Mouse (Mus musculus): ENCODE measurements around the gene Soat1.
"Not testable (repeated sequence)": the region's sequence is repeated elsewhere in the genome, so short reads cannot be mapped to it uniquely, and the experiment has no call there.

Gene Soat1

DNA sequence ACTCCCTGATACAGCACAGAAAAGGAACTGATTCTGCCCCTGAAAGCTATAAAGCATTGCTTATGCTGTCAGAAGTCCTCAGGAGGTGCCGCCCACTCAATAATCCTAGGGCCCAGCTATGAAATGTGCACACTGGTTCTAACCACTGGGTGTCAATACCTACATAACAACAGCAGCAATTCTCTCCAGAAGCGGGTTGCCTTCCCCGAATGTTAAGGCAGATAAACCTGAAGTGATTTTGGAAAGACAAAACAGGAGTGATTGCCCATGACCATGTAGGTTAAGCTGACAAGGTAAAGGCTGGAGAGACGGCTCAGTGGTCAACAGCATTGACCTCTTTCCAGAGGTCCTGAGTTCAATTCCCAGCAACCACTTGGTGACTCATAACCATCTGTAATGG is 48.4 kb downstream of the Soat1 start:
- no peak for DNase-seq (ENCODE audit: low spot score in 2 of 2)

DNA sequence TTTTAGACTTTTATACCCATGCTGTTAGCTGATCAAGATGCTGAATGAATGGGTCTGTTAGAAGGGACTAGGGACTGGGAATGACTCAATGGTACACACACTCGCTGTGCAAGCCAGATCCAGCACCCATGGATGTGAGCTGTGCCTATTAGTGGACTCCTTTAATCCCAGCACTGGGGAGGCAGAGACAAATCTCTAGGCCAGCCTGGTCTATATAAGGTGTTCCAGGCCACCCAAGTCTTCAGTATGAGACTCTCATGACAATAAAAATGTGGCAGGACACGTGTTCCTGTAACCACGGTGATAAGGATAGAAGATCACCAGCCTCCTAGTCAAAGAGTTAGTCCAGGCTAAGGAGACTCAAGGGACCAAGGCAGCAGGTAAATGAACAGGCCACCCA is 50.1 kb downstream of the Soat1 start:
- no peak for DNase-seq (ENCODE audit: low spot score in 2 of 2)

DNA sequence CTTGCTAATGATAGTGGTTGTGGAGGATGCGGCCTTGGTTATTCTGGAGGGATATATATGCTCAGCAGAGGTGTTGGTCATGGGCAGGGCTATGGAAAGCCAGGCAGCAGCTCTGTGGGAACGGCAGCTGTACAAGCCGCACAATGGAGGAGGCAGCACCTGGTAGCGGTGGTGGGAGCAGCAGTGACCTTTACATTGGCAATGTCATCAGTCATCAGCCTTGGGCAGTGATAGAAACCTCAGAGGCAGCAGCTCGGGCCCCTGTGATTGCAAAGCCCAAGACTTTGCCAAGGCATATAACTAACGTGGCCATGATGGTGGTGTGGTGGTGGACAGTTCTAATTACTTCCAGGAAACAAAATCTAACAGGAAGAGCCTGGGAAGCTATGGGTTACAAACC is 50.6 kb downstream of the Soat1 start:
- DNase-seq (ENCODE audit: low spot score in 2 of 2), result no peak

DNA sequence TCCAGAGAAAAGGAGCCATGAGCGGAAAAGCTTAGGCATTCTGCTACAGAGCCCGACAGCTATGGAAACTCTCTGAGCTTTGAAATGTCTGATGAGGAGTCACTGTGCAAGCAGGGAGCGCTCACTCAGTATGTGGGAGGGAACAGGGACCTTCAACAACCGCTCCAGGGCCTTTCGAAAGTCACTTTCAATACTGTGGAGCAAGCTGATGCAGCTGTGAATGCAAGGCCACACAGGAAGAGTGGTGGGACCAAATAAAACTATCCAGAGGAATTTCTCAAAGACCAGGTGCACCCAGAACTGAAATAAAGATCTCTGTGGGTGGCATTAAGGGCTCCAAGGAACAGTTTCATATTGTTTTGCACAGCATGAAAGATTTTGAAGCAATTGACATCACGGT is 51.3 kb downstream of the Soat1 start:
- DNase-seq (ENCODE audit: low spot score in 2 of 2), result no peak

DNA sequence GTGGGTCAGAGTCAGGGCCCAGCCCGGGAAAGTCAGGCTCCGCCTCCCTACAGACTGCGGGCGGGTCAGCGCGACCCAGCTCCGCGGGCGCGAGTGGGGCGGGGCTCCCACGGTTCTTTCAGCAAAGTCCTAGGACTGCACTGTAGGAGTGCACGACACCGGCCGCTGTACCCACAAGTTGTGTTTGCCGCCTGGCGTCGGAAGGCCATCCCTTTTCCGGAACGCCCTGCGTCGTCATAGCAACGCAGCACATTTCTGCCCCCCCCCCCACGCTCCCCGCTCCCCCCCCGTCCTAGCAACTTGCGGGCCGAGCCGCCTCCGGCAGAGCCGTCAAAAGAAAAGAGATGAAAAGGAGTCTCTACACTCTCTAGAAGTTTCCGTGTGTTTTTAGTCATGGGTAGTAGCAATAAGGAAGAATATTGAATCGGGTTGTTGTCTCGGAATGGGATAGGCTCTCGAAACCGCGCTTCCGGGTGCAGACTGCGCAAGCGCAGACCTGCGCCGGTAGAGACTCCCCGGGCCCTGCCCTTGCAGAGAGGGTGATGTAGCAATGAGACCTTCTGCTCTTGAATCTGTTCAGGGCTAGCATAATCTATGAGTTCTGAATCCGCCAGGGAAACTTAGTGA is 53.3 kb downstream of the Soat1 start, which contains the start of gene Axdnd1:
TSS of gene Axdnd1 (minus strand) at position 489 of the 627 bp plus-strand sequence.
- peak; percentile 72 to 81 for DNase-seq (ENCODE audit: low spot score in 2 of 2)

DNA sequence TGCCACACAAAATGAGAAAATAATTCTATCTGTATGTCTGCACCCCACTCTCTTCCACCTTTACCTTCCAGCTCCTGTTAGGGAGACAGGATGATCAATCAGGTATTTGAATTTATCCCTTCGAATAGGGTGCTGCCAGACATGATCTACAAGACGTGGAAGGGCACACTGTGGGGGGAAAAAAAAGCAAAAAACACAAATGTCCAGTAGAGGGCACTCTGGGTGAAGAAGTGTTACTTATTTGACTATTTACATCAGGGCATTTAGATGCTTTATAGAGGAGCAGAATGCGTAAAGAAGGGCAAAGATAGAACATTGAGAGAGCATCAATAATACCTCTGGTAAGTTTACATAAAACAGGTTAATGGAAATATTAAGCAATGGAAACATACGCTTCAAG is 56.0 kb downstream of the Soat1 start:
- no peak for DNase-seq (ENCODE audit: low spot score in 2 of 2)

DNA sequence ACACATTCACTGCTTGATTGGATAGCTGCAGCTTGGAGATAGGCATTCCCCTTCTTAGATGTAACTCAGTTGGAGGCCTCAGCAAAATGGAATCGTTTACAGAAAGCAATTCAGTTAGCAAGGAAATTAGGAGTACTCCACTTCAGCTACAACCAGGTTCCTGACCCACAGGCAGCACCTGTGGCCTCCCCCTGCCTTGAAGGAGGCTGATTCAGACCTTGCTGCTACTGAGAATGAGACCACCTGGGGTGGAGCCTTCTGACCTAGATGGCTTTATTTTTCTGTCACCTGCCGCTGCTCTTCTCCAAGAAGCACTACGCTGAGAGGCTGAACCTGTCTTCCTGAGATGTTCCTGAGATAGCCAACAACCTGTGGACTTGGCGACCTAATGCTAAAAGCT is 65.6 kb downstream of the Soat1 start:
- DNase-seq (ENCODE audit: low spot score in 2 of 2), result no peak

DNA sequence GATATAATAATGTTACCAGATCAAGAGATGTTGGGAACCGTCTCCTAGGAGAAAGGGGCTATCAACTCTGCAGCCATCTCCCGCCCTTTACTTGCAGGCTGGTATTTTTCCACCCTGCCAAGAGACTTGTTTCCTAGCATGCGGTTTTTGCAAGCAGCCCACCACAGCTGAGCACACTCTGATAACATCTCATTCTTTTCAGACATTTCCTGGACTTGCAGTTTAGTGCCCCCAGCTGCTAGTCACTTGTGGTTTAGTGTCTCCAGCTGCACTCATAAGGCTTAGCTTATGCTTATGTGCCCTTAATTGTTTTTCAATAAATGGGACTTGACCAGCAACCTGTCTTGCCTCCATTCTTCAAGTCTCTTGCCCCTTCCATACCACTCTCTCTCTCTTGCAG is 66.1 kb downstream of the Soat1 start:
- no peak for DNase-seq (ENCODE audit: low spot score in 2 of 2)

DNA sequence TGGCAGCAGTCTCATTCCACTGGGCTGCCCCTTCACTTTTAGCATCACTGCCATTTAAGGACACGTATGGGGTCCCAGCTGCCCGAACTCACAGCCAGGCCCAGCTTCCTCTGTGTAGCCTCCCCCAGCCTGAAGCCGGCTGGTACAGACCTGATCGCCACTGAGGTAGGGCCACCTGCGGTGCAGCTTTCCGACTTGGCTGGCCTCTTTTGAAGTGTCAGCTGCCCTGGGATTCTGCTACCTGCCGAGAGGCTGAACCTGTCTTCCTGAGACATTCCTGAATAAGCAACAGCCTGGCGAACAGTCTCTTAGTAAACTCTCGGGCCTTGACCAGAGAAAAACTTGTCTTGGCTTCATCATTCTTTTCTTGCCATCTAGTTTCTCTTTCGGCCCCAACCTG is 70.9 kb downstream of the Soat1 start:
- DNase-seq (ENCODE audit: low spot score in 2 of 2), result no peak

DNA sequence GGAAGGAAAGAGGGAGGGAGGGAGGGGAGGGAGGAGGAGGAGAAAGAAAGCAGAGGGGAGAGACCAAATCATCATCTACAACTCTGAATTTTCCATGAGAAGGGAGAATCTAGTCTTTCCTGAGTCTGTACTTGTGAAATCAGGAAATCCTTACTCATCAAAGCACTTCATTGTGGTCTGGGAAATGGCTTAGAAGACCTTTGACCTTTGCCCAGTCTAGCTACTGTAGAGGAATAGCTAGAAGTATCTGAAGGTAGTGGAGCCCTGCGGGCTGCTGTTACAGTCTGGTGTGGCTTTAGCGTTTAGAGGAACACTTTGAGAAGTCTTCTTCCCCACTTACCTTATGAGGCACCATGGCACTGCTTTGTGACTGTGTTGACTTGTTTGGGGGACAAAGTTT is 71.6 kb downstream of the Soat1 start:
- DNase-seq (ENCODE audit: low spot score in 2 of 2), result no peak

DNA sequence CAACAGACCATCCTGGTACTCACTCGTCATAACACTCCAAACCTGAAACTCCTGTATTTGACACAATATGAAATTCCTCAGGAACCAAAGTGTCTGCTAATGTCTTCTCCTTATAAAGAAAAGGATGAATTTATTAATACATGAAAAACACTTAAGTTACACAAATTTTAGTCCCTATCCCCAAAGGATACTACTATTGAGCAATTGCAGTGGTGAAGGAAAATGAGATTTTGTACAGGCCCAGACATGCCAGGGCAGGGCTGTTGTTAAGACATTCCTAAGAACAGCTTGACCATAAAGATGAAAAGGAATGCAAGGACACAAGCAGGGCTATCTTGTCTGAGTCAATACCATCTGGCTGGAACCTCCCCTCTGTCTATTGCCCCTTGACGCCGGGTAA is 74.0 kb downstream of the Soat1 start:
- DNase-seq (ENCODE audit: low spot score in 2 of 2), result not testable (repeated sequence)

DNA sequence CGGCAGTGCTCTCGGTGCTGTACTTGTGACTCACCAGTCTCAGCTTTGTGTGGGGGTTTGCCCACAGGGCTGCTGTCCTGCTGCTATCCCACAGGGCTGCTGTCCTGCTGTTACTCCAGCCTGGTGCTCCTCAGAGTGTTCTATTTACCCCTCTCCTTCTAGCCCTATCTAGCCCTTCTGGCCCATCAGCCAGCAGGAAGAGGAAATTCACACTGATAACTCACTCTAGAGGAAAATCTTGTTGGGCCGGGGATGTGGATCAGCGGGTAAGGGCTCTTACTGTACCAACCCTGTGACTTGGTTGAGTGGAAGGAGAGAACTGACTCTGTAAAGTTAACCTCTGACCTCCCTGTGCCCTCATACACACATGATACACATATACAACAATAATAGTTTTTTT is 81.0 kb downstream of the Soat1 start:
- no peak for DNase-seq (ENCODE audit: low spot score in 2 of 2)

DNA sequence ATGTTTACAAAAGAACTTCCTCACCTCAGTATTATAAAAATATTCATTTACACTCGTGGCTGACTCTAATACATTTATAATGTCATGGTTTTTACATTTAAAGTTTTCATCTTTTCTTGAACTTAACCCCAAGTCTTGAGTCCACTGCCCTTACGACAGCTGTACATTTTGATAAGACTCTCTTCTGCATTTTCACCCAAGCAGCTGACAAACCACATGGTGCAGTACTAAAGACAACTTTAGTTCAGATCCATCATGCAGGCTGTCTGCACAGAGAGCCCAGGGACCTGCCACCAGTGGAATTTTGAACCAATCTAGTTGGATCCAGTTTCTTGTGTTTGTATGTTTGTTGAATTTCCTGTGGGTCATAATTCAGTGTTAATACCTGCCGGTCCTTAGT is 87.3 kb downstream of the Soat1 start:
- no peak for DNase-seq (ENCODE audit: low spot score in 2 of 2)

DNA sequence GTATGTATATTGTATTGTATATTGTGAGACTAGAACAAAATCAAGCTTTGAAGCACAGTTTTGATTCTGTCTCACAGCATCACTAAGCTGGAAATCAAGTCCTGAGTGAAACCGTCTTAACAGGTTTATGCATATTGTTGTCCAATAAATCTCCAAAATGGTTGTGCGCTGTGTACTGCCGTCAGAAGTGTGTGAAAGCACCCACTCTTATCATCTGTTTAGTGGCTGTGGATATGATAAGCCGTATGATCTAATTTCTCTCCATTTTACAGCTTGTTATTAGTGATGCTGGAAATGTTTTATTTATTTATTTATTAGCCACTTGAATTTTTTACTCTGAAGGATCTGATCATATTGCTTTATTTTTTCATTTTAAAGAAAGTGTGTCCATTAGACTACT is 87.9 kb downstream of the Soat1 start:
- DNase-seq (ENCODE audit: low spot score in 2 of 2), result no peak

DNA sequence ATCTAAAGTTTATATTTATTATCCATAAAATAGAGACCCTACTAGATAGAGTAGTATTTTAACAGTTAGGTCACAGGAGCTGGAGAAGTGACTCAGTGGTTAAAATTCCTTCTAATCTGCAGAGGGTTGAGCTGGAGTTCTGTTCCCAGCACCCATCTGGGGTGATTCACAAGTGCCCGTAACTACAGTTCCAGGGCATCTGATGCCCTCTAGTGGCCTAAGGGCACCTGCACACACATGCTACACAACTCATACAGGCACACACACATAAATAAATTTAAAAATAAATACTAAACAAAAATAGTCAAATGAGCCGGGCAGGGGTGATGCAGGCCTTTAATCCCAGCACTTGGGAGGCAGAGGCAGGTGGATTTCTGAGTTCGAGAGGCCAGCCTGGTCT is 92.9 kb downstream of the Soat1 start:
- no peak for DNase-seq (ENCODE audit: low spot score in 2 of 2)
